Mouse (Mus musculus) granulocyte monocyte progenitor cell, adult 5-6 weeks (primary cell): Measurements from ENCODE around the gene Elavl3. TPM values are rescaled to one million over a fixed set of nuclear protein-coding genes. Genes with fewer than 3 reads are reported as not detected.

Source experiments
- ATAC-seq: replicated peaks from 2 replicates; pipeline ENCODE4 v1.8.0; 2016; ENCODE audit warnings: mild to moderate bottlenecking, moderate TSS enrichment, inconsistent platforms; ENCODE audit not compliant: poor library complexity, severe bottlenecking
- total RNA-seq, 2 experiments: library from RNA; stranded (forward) in 1 of 2; stranded (reverse) in 1 of 2; fragments of 200-712, 200-1000 nt in 1 of 2; fragments of >200 nt in 1 of 2; fragmentation: Nextera tagmentation in 1 of 2; gene quantifications; 2 replicates each; pipeline ENCODE4 v1.2.3; 2014 to 2017

Gene Elavl3
- total RNA-seq, 2 experiments from 2014 or later = 0.31 TPM; not detected in 1

DNA sequence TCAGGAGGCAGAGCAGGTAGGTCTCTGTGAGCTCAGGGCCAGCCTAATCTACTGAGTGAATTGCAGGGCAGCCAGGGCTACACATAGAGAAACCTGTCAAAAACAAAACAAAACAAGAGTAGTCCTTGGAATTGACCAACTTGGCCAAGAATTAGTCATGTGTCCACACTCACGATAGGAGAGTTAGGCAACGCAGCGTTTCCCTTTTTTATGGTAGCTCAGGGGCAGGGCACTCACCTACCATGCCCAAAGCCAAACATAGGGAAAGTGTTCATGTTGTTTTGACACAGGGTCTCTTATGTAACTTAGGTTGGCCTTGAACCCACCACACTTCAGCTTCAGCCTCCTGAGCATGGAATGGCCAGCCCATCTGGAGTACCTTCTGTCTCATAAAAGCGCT is 82.5 kb downstream of the Elavl3 start:
- peak; percentile 79 for ATAC-seq

GRCm38 (mm10) chr9:21968883-21969282 is 82.9 kb downstream of the Elavl3 start:
- no peak; the same call in 1 of the 2 replicates for ATAC-seq

Other genes with a start within 250 kb of the Elavl3 start
- 1.5 and 3.0 TPM in 2 replicates for gene Angptl8, start 216.5 kb downstream of the Elavl3 start, total RNA-seq (2014; fragmentation: Nextera tagmentation)
- gene Angptl8, start 216.5 kb downstream of the Elavl3 start, total RNA-seq (2017) = 1.4 TPM in 1 of 2 replicates, not detected in the other
- 4.2 TPM in 2 replicates for gene Dock6, start 199.4 kb downstream of the Elavl3 start, total RNA-seq (2014; fragmentation: Nextera tagmentation)
- 0.52 and 5.6 TPM in 2 replicates for gene Dock6, start 199.4 kb downstream of the Elavl3 start, total RNA-seq (2017)
- 22.5 and 33.1 TPM in 2 replicates for gene Rab3d, start 133.8 kb downstream of the Elavl3 start, total RNA-seq (2014; fragmentation: Nextera tagmentation)
- 44.0 and 51.7 TPM in 2 replicates for gene Rab3d, start 133.8 kb downstream of the Elavl3 start, total RNA-seq (2017)
- not detected in 2 replicates for gene Ccdc159, start 124.6 kb downstream of the Elavl3 start, total RNA-seq (2014; fragmentation: Nextera tagmentation)
- gene Ccdc159, start 124.6 kb downstream of the Elavl3 start, total RNA-seq (2017) = 0.69 TPM in 1 of 2 replicates, not detected in the other
- gene Tmem205, start 124.5 kb downstream of the Elavl3 start, total RNA-seq (2014; fragmentation: Nextera tagmentation) = 40.4 and 75.8 TPM in 2 replicates
- 21.1 and 33.3 TPM in 2 replicates for gene Tmem205, start 124.5 kb downstream of the Elavl3 start, total RNA-seq (2017)
- gene Plppr2, start 115.0 kb downstream of the Elavl3 start, total RNA-seq (2014; fragmentation: Nextera tagmentation) = 0.58 and 1.4 TPM in 2 replicates
- gene Plppr2, start 115.0 kb downstream of the Elavl3 start, total RNA-seq (2017) = not detected in 2 replicates
- gene Swsap1, start 96.3 kb downstream of the Elavl3 start, total RNA-seq (2014; fragmentation: Nextera tagmentation) = 7.8 and 9.9 TPM in 2 replicates
- 7.6 and 8.2 TPM in 2 replicates for gene Swsap1, start 96.3 kb downstream of the Elavl3 start, total RNA-seq (2017)
- 0.21 and 0.41 TPM in 2 replicates for gene Epor, start 88.5 kb downstream of the Elavl3 start, total RNA-seq (2014; fragmentation: Nextera tagmentation)
- gene Epor, start 88.5 kb downstream of the Elavl3 start, total RNA-seq (2017) = 0.77 TPM in 1 of 2 replicates, not detected in the other
- gene Rgl3, start 62.6 kb downstream of the Elavl3 start, total RNA-seq (2014; fragmentation: Nextera tagmentation) = not detected in 2 replicates
- gene Rgl3, start 62.6 kb downstream of the Elavl3 start, total RNA-seq (2017) = not detected in 2 replicates
- not detected in 2 replicates for gene Ccdc151, start 49.4 kb downstream of the Elavl3 start, total RNA-seq (2014; fragmentation: Nextera tagmentation)
- not detected in 2 replicates for gene Ccdc151, start 49.4 kb downstream of the Elavl3 start, total RNA-seq (2017)
- 61.4 and 68.4 TPM in 2 replicates for gene Prkcsh, start 49.2 kb downstream of the Elavl3 start, total RNA-seq (2014; fragmentation: Nextera tagmentation)
- 127 and 144 TPM in 2 replicates for gene Prkcsh, start 49.2 kb downstream of the Elavl3 start, total RNA-seq (2017)
- gene Gm49318, start 19.2 kb upstream of the Elavl3 start, total RNA-seq (2014; fragmentation: Nextera tagmentation) = not detected in 2 replicates
- not detected in 2 replicates for gene Gm49318, start 19.2 kb upstream of the Elavl3 start, total RNA-seq (2017)
- gene Zfp653, start 19.4 kb upstream of the Elavl3 start, total RNA-seq (2014; fragmentation: Nextera tagmentation) = 6.2 and 8.7 TPM in 2 replicates
- 5.8 and 9.3 TPM in 2 replicates for gene Zfp653, start 19.4 kb upstream of the Elavl3 start, total RNA-seq (2017)
- gene Ecsit, start 33.4 kb upstream of the Elavl3 start, total RNA-seq (2014; fragmentation: Nextera tagmentation) = 21.1 and 29.5 TPM in 2 replicates
- gene Ecsit, start 33.4 kb upstream of the Elavl3 start, total RNA-seq (2017) = 28.2 and 30.3 TPM in 2 replicates
- gene Cnn1, start 47.2 kb upstream of the Elavl3 start, total RNA-seq (2014; fragmentation: Nextera tagmentation) = not detected in 2 replicates
- not detected in 2 replicates for gene Cnn1, start 47.2 kb upstream of the Elavl3 start, total RNA-seq (2017)
- gene Elof1, start 65.1 kb upstream of the Elavl3 start, total RNA-seq (2014; fragmentation: Nextera tagmentation) = 93.9 and 132 TPM in 2 replicates
- gene Elof1, start 65.1 kb upstream of the Elavl3 start, total RNA-seq (2017) = 47.3 and 56.3 TPM in 2 replicates
- gene Acp5, start 83.7 kb upstream of the Elavl3 start, total RNA-seq (2014; fragmentation: Nextera tagmentation) = 3.9 and 4.7 TPM in 2 replicates
- 1.6 and 4.6 TPM in 2 replicates for gene Acp5, start 83.7 kb upstream of the Elavl3 start, total RNA-seq (2017)
- 17.3 and 28.7 TPM in 2 replicates for gene Pigyl, start 104.8 kb upstream of the Elavl3 start, total RNA-seq (2014; fragmentation: Nextera tagmentation)
- gene Pigyl, start 104.8 kb upstream of the Elavl3 start, total RNA-seq (2017) = 26.6 and 29.3 TPM in 2 replicates
- not detected in 2 replicates for gene Zfp872, start 136.1 kb upstream of the Elavl3 start, total RNA-seq (2014; fragmentation: Nextera tagmentation)
- not detected in 2 replicates for gene Zfp872, start 136.1 kb upstream of the Elavl3 start, total RNA-seq (2017)
- gene Zfp809, start 173.7 kb upstream of the Elavl3 start, total RNA-seq (2014; fragmentation: Nextera tagmentation) = 50.6 and 54.9 TPM in 2 replicates
- gene Zfp809, start 173.7 kb upstream of the Elavl3 start, total RNA-seq (2017) = 20.4 and 27.2 TPM in 2 replicates
- 1.3 and 3.1 TPM in 2 replicates for gene Zfp599, start 207.9 kb upstream of the Elavl3 start, total RNA-seq (2014; fragmentation: Nextera tagmentation)
- 8.9 and 10.3 TPM in 2 replicates for gene Zfp599, start 207.9 kb upstream of the Elavl3 start, total RNA-seq (2017)